Mouse (Mus musculus) thymus, adult 2 months (tissue): Measurements from ENCODE around the gene Gm42791.

Experiments used
- CTCF ChIP-seq: fragments of 200-500 bp; IDR thresholded peaks from 2 replicates; pipeline ENCODE4 v1.5.1; 2012; ENCODE audit warnings: mild to moderate bottlenecking, control low read depth, low read length, moderate library complexity, borderline replicate concordance; ENCODE audit not compliant: control insufficient read depth, poor library complexity, insufficient read depth; ENCODE audit errors: extremely low read depth
- POLR2A ChIP-seq: fragments of 200-500 bp; IDR thresholded peaks from 2 replicates; pipeline ENCODE4 v1.6.1; 2012; ENCODE audit warnings: mild to moderate bottlenecking, low read length, control low read depth, moderate library complexity; ENCODE audit not compliant: control insufficient read depth, poor library complexity, insufficient read depth; ENCODE audit errors: extremely low read depth

GRCm38 (mm10) chr5:148964251-148964650, 30.7 kb downstream of the Gm42791 start:
- TF ChIP-seq POLR2A (no peak), CTCF (no peak)
